Mouse (Mus musculus) spleen, adult 10 weeks (tissue): Measurements from ENCODE around the gene Hspbp1. TPM values are rescaled to one million over a fixed set of nuclear protein-coding genes. Genes with fewer than 3 reads are reported as not detected.

Source experiments
- polyA plus RNA-seq: library from polyadenylated mRNA; stranded (reverse); fragments of 350-450 nt; fragmentation: Illumina TruSeq; extraction: RNeasy Lipid Tissue Mini Kit (QIAGEN cat#74804); gene quantifications from one replicate; pipeline ENCODE4 v1.2.3, GENCODE M21; 2015; ENCODE audit warnings: low replicate concordance; ENCODE audit not compliant: insufficient read depth

Hspbp1 gene
- 4.8 TPM for polyA plus RNA-seq

GRCm38 (mm10) chr7:4684632-4685417, at the start of gene Hspbp1:
Gene Hspbp1, minus strand, starts transcription at chr7:4685068.

GRCm38 (mm10) chr7:4725169-4725568, 40.3 kb upstream of the Hspbp1 start, which contains the start of gene Tmem150b:
Gene Tmem150b, minus strand, starts transcription at chr7:4725249.

GRCm38 (mm10) chr7:4690387-4690786, 5.5 kb upstream of the Hspbp1 start, which contains the start of gene Brsk1:
Gene Brsk1, plus strand, starts transcription at chr7:4690604.

GRCm38 (mm10) chr7:4658912-4659551, 25.8 kb downstream of the Hspbp1 start, which contains the start of gene Ppp6r1:
Gene Ppp6r1, minus strand, starts transcription at chr7:4659019.

GRCm38 (mm10) chr7:4631031-4631430, 53.8 kb downstream of the Hspbp1 start, which contains the start of gene Tmem86b:
Gene Tmem86b, minus strand, starts transcription at chr7:4631422.

Other genes starting within 250 kb of the Hspbp1 start
- 8.5 TPM for gene Rdh13, start 239.4 kb downstream of the Hspbp1 start, polyA plus RNA-seq
- gene Eps8l1, start 224.4 kb downstream of the Hspbp1 start, polyA plus RNA-seq = 35.4 TPM
- 152 TPM for gene Ppp1r12c, start 183.4 kb downstream of the Hspbp1 start, polyA plus RNA-seq
- gene Tnnt1, start 168.7 kb downstream of the Hspbp1 start, polyA plus RNA-seq = 4.6 TPM
- 7.0 TPM for gene Tnni3, start 160.8 kb downstream of the Hspbp1 start, polyA plus RNA-seq
- 2.6 TPM for gene Dnaaf3, start 152.6 kb downstream of the Hspbp1 start, polyA plus RNA-seq
- 0.18 TPM for gene Syt5, start 137.5 kb downstream of the Hspbp1 start, polyA plus RNA-seq
- gene Ptprh, start 81.0 kb downstream of the Hspbp1 start, polyA plus RNA-seq = 0.14 TPM
- 12.5 TPM for gene Tmem86b, start 53.6 kb downstream of the Hspbp1 start, polyA plus RNA-seq
- gene Ppp6r1, start 26.0 kb downstream of the Hspbp1 start, polyA plus RNA-seq = 69.8 TPM
- gene Brsk1, start 5.5 kb upstream of the Hspbp1 start, polyA plus RNA-seq = 0.57 TPM
- 8.1 TPM for gene Tmem150b, start 40.2 kb upstream of the Hspbp1 start, polyA plus RNA-seq
- 30.4 TPM for gene Kmt5c, start 55.0 kb upstream of the Hspbp1 start, polyA plus RNA-seq
- gene Cox6b2, start 68.0 kb upstream of the Hspbp1 start, polyA plus RNA-seq = 5.1 TPM
- not detected for gene Fam71e2, start 86.2 kb upstream of the Hspbp1 start, polyA plus RNA-seq
- gene Il11, start 97.8 kb upstream of the Hspbp1 start, polyA plus RNA-seq = 0.11 TPM
- gene Tmem190, start 97.9 kb upstream of the Hspbp1 start, polyA plus RNA-seq = not detected
- 1.6 TPM for gene Tmem238, start 104.6 kb upstream of the Hspbp1 start, polyA plus RNA-seq
- 457 TPM for gene Rpl28, start 107.8 kb upstream of the Hspbp1 start, polyA plus RNA-seq
- gene Ube2s, start 127.5 kb upstream of the Hspbp1 start, polyA plus RNA-seq = 78.0 TPM
- 0.07 TPM for gene Shisa7, start 159.6 kb upstream of the Hspbp1 start, polyA plus RNA-seq
- 9.3 TPM for gene Isoc2b, start 185.2 kb upstream of the Hspbp1 start, polyA plus RNA-seq
- gene Isoc2a, start 192.1 kb upstream of the Hspbp1 start, polyA plus RNA-seq = 4.7 TPM
- not detected for gene Gm36210, start 221.4 kb upstream of the Hspbp1 start, polyA plus RNA-seq
- gene Zfp628, start 230.1 kb upstream of the Hspbp1 start, polyA plus RNA-seq = 1.1 TPM
- 2.1 TPM for gene Nat14, start 237.0 kb upstream of the Hspbp1 start, polyA plus RNA-seq
- 1.2 TPM for gene Ssc5d, start 240.7 kb upstream of the Hspbp1 start, polyA plus RNA-seq